Mouse (Mus musculus) midbrain, embryonic 14.5 days (tissue): ENCODE results near the gene Polr1a. TPM values are rescaled to one million over a fixed set of nuclear protein-coding genes. Genes with fewer than 3 reads are reported as not detected.
A peak's percentile ranks its signal among the peaks of the same experiment; 100 is the strongest.

Experiments used
- ATAC-seq: fragments of 200-750 bp; cut with Nextera tagmentation; 2 replicates; pipeline ENCODE4 v1.8.0; 2017; ENCODE audit warnings: moderate number of reproducible peaks, moderate library complexity; ENCODE audit not compliant: low FRiP score, low TSS enrichment
- DNase-seq: peaks from one replicate; pipeline ENCODE4 v3.0.0-alpha.2; 2015
- H3K27ac ChIP-seq: fragments of 300-500 bp; sonication (generic); replicated peaks from 2 replicates; pipeline ENCODE4 v1.5.1; 2014; ENCODE audit warnings: mild to moderate bottlenecking, low read depth, low read length, moderate library complexity
- H3K27me3 ChIP-seq: fragments of 300-500 bp; sonication (generic); 2 replicates; pipeline ENCODE4 v1.6.1; 2014; ENCODE audit warnings: low read length, control low read depth, mixed read lengths; ENCODE audit not compliant: control insufficient read depth, insufficient read depth
- H3K36me3 ChIP-seq: fragments of 300-500 bp; sonication (generic); 2 replicates; pipeline ENCODE4 v1.6.1; 2014; ENCODE audit warnings: low read length, control low read depth; ENCODE audit not compliant: control insufficient read depth, insufficient read depth
- H3K4me1 ChIP-seq: fragments of 300-500 bp; sonication (generic); 2 replicates; pipeline ENCODE4 v1.6.1; 2014; ENCODE audit warnings: mild to moderate bottlenecking, antibody characterized with exemption, low read length, control low read depth; ENCODE audit not compliant: control insufficient read depth, insufficient read depth
- H3K4me2 ChIP-seq: fragments of 300-500 bp; sonication (generic); 2 replicates; pipeline ENCODE4 v1.6.1; 2014; ENCODE audit warnings: mild to moderate bottlenecking, low read length, moderate library complexity
- H3K4me3 ChIP-seq: fragments of 300-500 bp; sonication (generic); replicated peaks from 2 replicates; pipeline ENCODE4 v1.5.1; 2014; ENCODE audit warnings: low read depth, low read length
- H3K9ac ChIP-seq: fragments of 300-500 bp; sonication (generic); replicated peaks from 2 replicates; pipeline ENCODE4 v1.6.1; 2014; ENCODE audit warnings: mild to moderate bottlenecking, low read length, moderate library complexity
- H3K9me3 ChIP-seq: fragments of 300-500 bp; sonication (generic); 2 replicates; pipeline ENCODE4 v1.6.1; 2016; ENCODE audit warnings: low read length, control low read depth, mixed read lengths; ENCODE audit not compliant: control insufficient read depth
- WGBS: fragments of 180-500 bp; shearing (Covaris S2); extraction: QIAGEN DNeasy Blood & Tissue Kit; methylation state at CpG from one replicate; pipeline ENCODE4 v1.1.7; 2014; 5-methylcytosine and 5-hydroxymethylcytosine counted together
- polyA plus RNA-seq: library from polyadenylated mRNA; unstranded; fragments of >200 nt; fragmentation: Nextera tagmentation; extraction: Ambion mirVana; gene quantifications from 2 replicates; pipeline ENCODE4 v1.2.1, GENCODE M21; 2014

Polr1a gene
- polyA plus RNA-seq, 1 experiment from 2014 or later: 17.4 TPM

GRCm38 (mm10) chr6:71985984-71986383, 77.1 kb downstream of the Polr1a start:
- WGBS: 90% methylated on average over 4 of the region's 4 CpGs
- H3K27ac ChIP-seq: no peak overlapping the region
- H3K9ac ChIP-seq: no peak overlapping the region
- H3K9me3 ChIP-seq: no peaks in the 10 kb centered on the region
- ATAC-seq (no peak), DNase-seq (no peak)
- H3K4me1 ChIP-seq: no peaks in the 10 kb centered on the region
- H3K36me3 ChIP-seq: peaks cover 4% of the 10 kb centered on the region; the same call in 1 of the 2 replicates
- H3K4me2 ChIP-seq: no peak overlapping the region
- no peaks in the 10 kb centered on the region for H3K27me3 ChIP-seq
- H3K4me3 ChIP-seq: no peak overlapping the region

GRCm38 (mm10) chr6:71987546-71988248, 78.8 kb downstream of the Polr1a start:
- H3K27ac ChIP-seq: no peak overlapping the region
- no peaks in the 10 kb centered on the region for H3K9me3 ChIP-seq
- H3K27me3 ChIP-seq: no peaks in the 10 kb centered on the region
- WGBS: 84% methylated on average over 7 of the region's 7 CpGs
- H3K36me3 ChIP-seq: no peaks in the 10 kb centered on the region
- no peak for ATAC-seq
- H3K4me1 ChIP-seq: no peaks in the 10 kb centered on the region
- H3K4me2 ChIP-seq: no peak overlapping the region
- no peak overlapping the region for H3K4me3 ChIP-seq
- no peak for DNase-seq
- no peak overlapping the region for H3K9ac ChIP-seq

- DNase-seq: peak; percentile 25
- Histone ChIP-seq H3K4me3 (no peak overlapping the region), H3K27me3 (no peaks in the 10 kb centered on the region), H3K4me1 (no peaks in the 10 kb centered on the region), H3K4me2 (no peak overlapping the region), H3K36me3 (no peaks in the 10 kb centered on the region), H3K9ac (no peak overlapping the region), H3K27ac (0 out of 2 replicates have a peak overlapping the region, but pooled peaks have one; percentile 15), H3K9me3 (no peaks in the 10 kb centered on the region)
- no peak for ATAC-seq
- 61% methylated on average over 8 of the region's 8 CpGs for WGBS
Observed at GRCm38 (mm10) chr6:71989647-71990351, 80.9 kb downstream of the Polr1a start.

- DNase-seq: no peak
- no peaks in the 10 kb centered on the region for H3K27me3 ChIP-seq
Observed at GRCm38 (mm10) chr6:71990371-71990837, 81.6 kb downstream of the Polr1a start.

GRCm38 (mm10) chr6:71991190-71991932, 82.5 kb downstream of the Polr1a start:
- Histone ChIP-seq H3K27me3 (no peaks in the 10 kb centered on the region), H3K9ac (no peak overlapping the region), H3K4me3 (no peak overlapping the region), H3K4me2 (no peak overlapping the region), H3K9me3 (no peaks in the 10 kb centered on the region), H3K4me1 (no peaks in the 10 kb centered on the region), H3K27ac (no peak overlapping the region), H3K36me3 (no peaks in the 10 kb centered on the region)
- ATAC-seq (peak; percentile 34; the same call in 1 of the 2 replicates), DNase-seq (peak; percentile 27)
- 67% methylated on average over 8 of the region's 8 CpGs for WGBS

More at GRCm38 (mm10) chr6:71990371-71990837, 81.6 kb downstream of the Polr1a start:
- WGBS: 82% methylated on average over 8 of the region's 8 CpGs
- H3K4me2 ChIP-seq: no peak overlapping the region
- 0 out of 2 replicates have a peak overlapping the region, but pooled peaks have one; percentile 15 for H3K27ac ChIP-seq
- no peaks in the 10 kb centered on the region for H3K4me1 ChIP-seq
- no peaks in the 10 kb centered on the region for H3K9me3 ChIP-seq
- H3K9ac ChIP-seq: no peak overlapping the region
- no peak for ATAC-seq
- no peaks in the 10 kb centered on the region for H3K36me3 ChIP-seq
- H3K4me3 ChIP-seq: no peak overlapping the region

GRCm38 (mm10) chr6:71991933-71992325, 83.1 kb downstream of the Polr1a start:
- Histone ChIP-seq H3K4me2 (no peak overlapping the region), H3K36me3 (no peaks in the 10 kb centered on the region), H3K9me3 (no peaks in the 10 kb centered on the region; the same call in 1 of the 2 replicates), H3K9ac (no peak overlapping the region), H3K27ac (no peak overlapping the region), H3K4me3 (no peak overlapping the region), H3K27me3 (no peaks in the 10 kb centered on the region), H3K4me1 (no peaks in the 10 kb centered on the region)
- WGBS: 81% methylated on average over 2 of the region's 2 CpGs
- no peak for DNase-seq
- no peak for ATAC-seq

GRCm38 (mm10) chr6:71994004-71994403, 85.2 kb downstream of the Polr1a start:
- H3K27ac ChIP-seq: no peak overlapping the region
- no peak overlapping the region for H3K4me3 ChIP-seq
- no peaks in the 10 kb centered on the region; the same call in 1 of the 2 replicates for H3K9me3 ChIP-seq
- 92% methylated on average over 4 of the region's 4 CpGs for WGBS
- no peaks in the 10 kb centered on the region for H3K27me3 ChIP-seq
- H3K36me3 ChIP-seq: no peaks in the 10 kb centered on the region
- no peak for ATAC-seq
- no peak overlapping the region for H3K4me2 ChIP-seq
- DNase-seq: no peak
- no peak overlapping the region for H3K9ac ChIP-seq
- no peaks in the 10 kb centered on the region for H3K4me1 ChIP-seq

GRCm38 (mm10) chr6:71995081-71995480, 86.2 kb downstream of the Polr1a start:
- H3K4me3 ChIP-seq: no peak overlapping the region

More at GRCm38 (mm10) chr6:71995081-71995480, 86.2 kb downstream of the Polr1a start:
- DNase-seq (no peak), ATAC-seq (no peak)
- Histone ChIP-seq H3K9ac (no peak overlapping the region), H3K27me3 (no peaks in the 10 kb centered on the region), H3K27ac (no peak overlapping the region), H3K9me3 (no peaks in the 10 kb centered on the region; the same call in 1 of the 2 replicates), H3K4me1 (no peaks in the 10 kb centered on the region), H3K36me3 (no peaks in the 10 kb centered on the region), H3K4me2 (no peak overlapping the region)
- 92% methylated on average over 3 of the region's 3 CpGs for WGBS
